Mouse (Mus musculus): ENCODE data around the gene Bcar3. TPM values are rescaled to one million over a fixed set of nuclear protein-coding genes. Genes with fewer than 3 reads are reported as not detected.
A peak's percentile ranks its signal among the peaks of the same experiment; 100 is the strongest.

The Bcar3 gene
- polyA plus RNA-seq, 1 experiment from 2014 or later: 5.9 TPM

GRCm38 (mm10) chr3:122557766-122558165 lies 263.8 kb downstream of the Bcar3 start:
- ATAC-seq (ENCODE audit: low FRiP score, low read depth): no peak
- H3K36me3 ChIP-seq: 0 out of 2 replicates have a peak, but pooled peaks cover 11% of the 10 kb centered on the region
- WGBS: 37% methylated on average over 2 of the region's 2 CpGs
- no peaks in the 10 kb centered on the region for H3K4me1 ChIP-seq (replicated peaks)
- no peak overlapping the region for H3K9ac ChIP-seq
- H3K4me3 ChIP-seq: no peak overlapping the region
- no peaks in the 10 kb centered on the region for H3K27me3 ChIP-seq
- H3K9me3 ChIP-seq: no peaks in the 10 kb centered on the region
- H3K27ac ChIP-seq (replicated peaks): no peak overlapping the region
- H3K4me2 ChIP-seq: no peak overlapping the region

DNA sequence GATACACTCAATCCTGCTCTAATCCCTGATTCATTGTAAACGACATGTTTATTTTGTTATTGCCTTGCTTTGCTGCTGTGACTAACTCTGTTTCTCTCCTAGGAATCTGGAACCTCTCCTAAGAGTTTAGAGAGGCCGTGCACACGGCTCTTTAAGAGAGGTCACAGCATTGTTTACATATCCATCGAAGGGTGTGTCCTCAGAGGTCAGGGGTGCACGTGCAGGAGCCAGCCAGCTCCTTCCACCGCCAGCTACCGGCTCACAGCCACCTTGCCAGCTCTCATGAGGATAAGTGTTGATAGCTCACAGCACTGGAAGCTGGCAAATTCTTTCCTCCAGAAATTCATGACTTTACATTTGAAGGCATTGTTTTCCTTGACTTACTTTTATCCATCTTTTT lies 271.3 kb downstream of the Bcar3 start:
- no peak overlapping the region for H3K4me2 ChIP-seq
- H3K27me3 ChIP-seq: no peaks in the 10 kb centered on the region
- no peak overlapping the region for H3K27ac ChIP-seq (replicated peaks)
- H3K36me3 ChIP-seq: peaks cover 13% of the 10 kb centered on the region
- H3K4me1 ChIP-seq (replicated peaks): no peaks in the 10 kb centered on the region
- no peaks in the 10 kb centered on the region for H3K9me3 ChIP-seq
- WGBS: 44% methylated on average over 7 of the region's 7 CpGs
- no peak overlapping the region for H3K4me3 ChIP-seq
- H3K9ac ChIP-seq: no peak overlapping the region
- ATAC-seq (ENCODE audit: low FRiP score, low read depth): no peak

DNA sequence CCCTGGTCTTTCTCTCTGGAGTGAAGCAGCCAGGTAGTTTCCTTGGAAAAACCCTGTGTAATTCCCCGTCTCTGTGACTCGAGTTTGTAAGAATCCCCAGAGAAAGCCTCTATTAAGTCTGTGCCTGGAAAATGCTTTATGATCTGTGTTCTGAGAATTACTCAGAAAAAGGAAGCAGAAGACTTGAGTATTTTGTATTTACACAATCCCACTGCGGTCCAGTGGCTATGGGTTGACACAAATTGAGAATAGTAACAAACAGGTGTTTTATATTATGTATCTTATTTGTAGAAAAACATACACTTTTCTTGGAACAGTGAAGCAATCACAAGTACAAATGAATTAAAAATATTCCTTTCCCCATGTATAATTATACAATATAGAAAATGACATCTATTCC lies 272.2 kb downstream of the Bcar3 start:
- H3K36me3 ChIP-seq: peaks cover 13% of the 10 kb centered on the region

DNA sequence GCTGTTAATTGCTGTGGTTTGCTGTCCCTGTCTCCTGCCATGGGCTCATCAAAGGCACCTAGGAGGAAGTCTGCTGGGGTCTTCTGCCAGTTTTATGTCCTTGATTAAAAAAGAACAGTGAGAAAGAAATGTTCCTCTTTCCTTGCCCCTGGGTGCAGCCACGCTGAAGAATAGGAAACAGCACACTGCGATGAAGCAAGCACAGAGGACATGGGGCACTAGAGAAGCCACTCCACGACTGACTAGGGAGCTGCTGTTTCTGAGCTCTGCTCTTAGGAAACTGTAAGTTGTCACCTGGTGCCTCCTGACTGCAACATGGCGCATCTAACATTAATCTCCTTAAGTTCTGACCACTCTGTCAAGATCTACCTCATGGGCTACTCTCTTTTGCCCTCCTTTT lies 272.6 kb downstream of the Bcar3 start:
- Histone ChIP-seq H3K9me3 (no peaks in the 10 kb centered on the region), H3K4me2 (no peak overlapping the region), H3K9ac (no peak overlapping the region), H3K4me3 (no peak overlapping the region), H3K36me3 (peaks cover 11% of the 10 kb centered on the region), H3K27ac (replicated peaks) (no peak overlapping the region), H3K4me1 (replicated peaks) (no peaks in the 10 kb centered on the region), H3K27me3 (no peaks in the 10 kb centered on the region)
- ATAC-seq (ENCODE audit: low FRiP score, low read depth): no peak
- WGBS: 76% methylated on average over 4 of the region's 4 CpGs

More for the DNA sequence above, 272.2 kb downstream of the Bcar3 start:
- WGBS: 70% methylated on average over 3 of the region's 3 CpGs
- Histone ChIP-seq H3K27ac (replicated peaks) (no peak overlapping the region), H3K4me1 (replicated peaks) (no peaks in the 10 kb centered on the region), H3K9ac (no peak overlapping the region), H3K4me2 (no peak overlapping the region), H3K27me3 (no peaks in the 10 kb centered on the region), H3K4me3 (no peak overlapping the region), H3K9me3 (no peaks in the 10 kb centered on the region)
- ATAC-seq (ENCODE audit: low FRiP score, low read depth): no peak

- ATAC-seq (ENCODE audit: low FRiP score, low read depth): no peak
Measured at GRCm38 (mm10) chr3:122573426-122574286, 279.7 kb downstream of the Bcar3 start.

DNA sequence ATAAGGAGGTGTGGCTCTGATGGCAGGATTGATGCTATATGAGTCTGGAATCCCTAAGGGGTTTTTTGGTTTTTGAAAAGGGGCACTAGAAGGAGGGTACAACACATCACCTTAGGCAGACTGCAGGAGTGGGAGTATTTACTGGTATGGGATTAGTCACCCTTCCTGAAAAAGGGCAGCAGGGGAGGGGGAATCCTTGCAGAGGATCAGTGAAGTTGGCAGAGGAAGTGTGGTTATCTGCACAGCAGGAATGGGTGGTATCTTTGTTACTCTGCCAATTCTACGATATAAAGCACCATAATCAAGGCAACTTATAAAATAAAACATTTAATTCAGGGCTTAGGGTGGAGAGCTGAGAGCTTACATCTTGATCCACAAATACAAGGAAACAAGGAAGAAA lies 281.0 kb downstream of the Bcar3 start:
- ATAC-seq (ENCODE audit: low FRiP score, low read depth): no peak
- 0 out of 2 replicates have a peak, but pooled peaks cover 11% of the 10 kb centered on the region for H3K4me1 ChIP-seq (replicated peaks)
- H3K36me3 ChIP-seq: no peaks in the 10 kb centered on the region
- H3K27ac ChIP-seq (replicated peaks): no peak overlapping the region
- H3K27me3 ChIP-seq: no peaks in the 10 kb centered on the region
- H3K4me2 ChIP-seq: no peak overlapping the region
- 78% methylated on average over 1 of the region's 1 CpGs for WGBS
- H3K9ac ChIP-seq: no peak overlapping the region
- H3K9me3 ChIP-seq: no peaks in the 10 kb centered on the region
- H3K4me3 ChIP-seq: no peak overlapping the region

More at GRCm38 (mm10) chr3:122573426-122574286, 279.7 kb downstream of the Bcar3 start:
- 0 out of 2 replicates have a peak, but pooled peaks cover 11% of the 10 kb centered on the region for H3K4me1 ChIP-seq (replicated peaks)
- no peaks in the 10 kb centered on the region for H3K9me3 ChIP-seq
- H3K27ac ChIP-seq (replicated peaks): no peak overlapping the region
- H3K9ac ChIP-seq: no peak overlapping the region
- no peak overlapping the region for H3K4me2 ChIP-seq
- H3K27me3 ChIP-seq: no peaks in the 10 kb centered on the region
- WGBS: 90% methylated on average over 5 of the region's 5 CpGs
- H3K36me3 ChIP-seq: no peaks in the 10 kb centered on the region
- H3K4me3 ChIP-seq: no peak overlapping the region

DNA sequence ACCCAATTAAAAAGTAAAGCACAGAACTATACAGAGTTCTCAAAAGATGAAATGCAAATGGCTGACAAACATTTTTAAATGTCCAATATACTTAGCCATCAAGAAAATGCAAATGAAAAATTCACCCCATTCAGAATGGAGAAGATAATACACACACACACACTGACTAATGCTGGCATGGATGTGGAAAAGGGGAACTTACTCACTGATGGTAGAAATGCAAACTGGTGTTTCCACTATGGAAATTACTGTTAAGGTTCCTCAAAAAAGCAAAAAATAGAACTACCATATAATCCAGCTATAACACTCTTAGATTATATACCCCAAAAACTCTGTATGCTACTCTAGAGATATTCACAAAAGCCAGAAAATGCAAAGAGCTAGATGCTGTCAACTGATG lies 283.4 kb downstream of the Bcar3 start:
- H3K4me1 ChIP-seq (replicated peaks): 0 out of 2 replicates have a peak, but pooled peaks cover 8% of the 10 kb centered on the region
- no peak overlapping the region for H3K4me3 ChIP-seq
- no peak overlapping the region for H3K27ac ChIP-seq (replicated peaks)
- no peak for ATAC-seq (ENCODE audit: low FRiP score, low read depth)
- H3K4me2 ChIP-seq: no peak overlapping the region
- H3K9me3 ChIP-seq: no peaks in the 10 kb centered on the region
- H3K36me3 ChIP-seq: no peaks in the 10 kb centered on the region
- no peaks in the 10 kb centered on the region for H3K27me3 ChIP-seq
- no peak overlapping the region for H3K9ac ChIP-seq

MicroRNA genes within 50 kb of the gene (microRNA counts, 519-probe panel; counts per million panel counts)
- microRNA mmu-miR-760: 1,912 counts per million, percentile 16 among the panel's probes with 10 or more counts

Small RNAs within 50 kb of the gene (microRNA-seq; reads per million reads assigned to microRNA genes)
- gene Mir760: 394 reads per million, percentile 68 among the genes with 10 or more reads in this experiment
- gene Mir7657: not detected

Other genes with a start within 250 kb of the Bcar3 start
- 2.5 and 3.3 TPM in 2 replicates for gene Abca4, start 249.7 kb upstream of the Bcar3 start, polyA plus RNA-seq (2015; fragmentation: Nextera tagmentation; extraction: Ambion mirVana)
- gene Gclm, start 48.6 kb upstream of the Bcar3 start, polyA plus RNA-seq (2015; fragmentation: Nextera tagmentation; extraction: Ambion mirVana): 50.6 and 59.6 TPM in 2 replicates
- 42.2 and 45.2 TPM in 2 replicates for gene Dnttip2, start 19.7 kb upstream of the Bcar3 start, polyA plus RNA-seq (2015; fragmentation: Nextera tagmentation; extraction: Ambion mirVana)